Mouse (Mus musculus): Measurements from ENCODE around the gene Baiap2. TPM values are rescaled to one million over a fixed set of nuclear protein-coding genes. Genes with fewer than 3 reads are reported as not detected.

Gene Baiap2
- polyA plus RNA-seq, 1 experiment: 7.9 TPM

DNA sequence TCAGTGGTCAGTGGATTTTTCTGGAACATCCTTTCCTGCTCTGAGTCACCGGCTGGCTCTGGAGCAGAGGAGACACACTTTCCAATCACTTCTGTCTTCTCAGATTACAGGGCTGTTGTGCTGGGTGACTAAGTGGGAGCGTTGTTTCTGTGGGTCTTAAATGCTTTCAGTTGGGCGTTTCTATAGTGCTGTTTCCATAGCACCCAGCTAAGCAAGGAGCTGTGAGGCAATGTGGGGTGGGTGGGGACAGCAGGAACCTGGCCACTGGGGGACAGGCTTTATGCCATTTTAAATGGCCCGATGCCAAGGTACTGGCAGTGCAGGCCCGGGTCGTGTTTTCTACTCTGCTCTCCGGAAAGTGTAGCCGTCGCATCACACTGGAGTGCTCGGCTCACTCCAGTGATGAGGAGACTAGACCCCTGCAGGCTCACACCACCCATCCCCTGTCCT lies 46.6 kb downstream of the Baiap2 start:
- peaks cover 2% of the 10 kb centered on the region for H3K4me1 ChIP-seq (ENCODE audit: control insufficient read depth, insufficient read depth, low read length)
- 64% methylated on average over 10 of the region's 10 CpGs for WGBS
- no peak for TF ChIP-seq CTCF (IDR thresholded peaks at IDR 0.05; ENCODE audit: control insufficient read depth, insufficient read depth, low read length)
- TF ChIP-seq POLR2A (IDR thresholded peaks at IDR 0.05; ENCODE audit: borderline replicate concordance, control insufficient read depth, low read depth, low read length): no peak
- H3K4me3 ChIP-seq (replicated peaks; ENCODE audit: control insufficient read depth, low read depth, low read length): no peak overlapping the region
- no peak overlapping the region for H3K27ac ChIP-seq (ENCODE audit: control insufficient read depth, insufficient read depth, low read depth, low read length, poor library complexity)

DNA sequence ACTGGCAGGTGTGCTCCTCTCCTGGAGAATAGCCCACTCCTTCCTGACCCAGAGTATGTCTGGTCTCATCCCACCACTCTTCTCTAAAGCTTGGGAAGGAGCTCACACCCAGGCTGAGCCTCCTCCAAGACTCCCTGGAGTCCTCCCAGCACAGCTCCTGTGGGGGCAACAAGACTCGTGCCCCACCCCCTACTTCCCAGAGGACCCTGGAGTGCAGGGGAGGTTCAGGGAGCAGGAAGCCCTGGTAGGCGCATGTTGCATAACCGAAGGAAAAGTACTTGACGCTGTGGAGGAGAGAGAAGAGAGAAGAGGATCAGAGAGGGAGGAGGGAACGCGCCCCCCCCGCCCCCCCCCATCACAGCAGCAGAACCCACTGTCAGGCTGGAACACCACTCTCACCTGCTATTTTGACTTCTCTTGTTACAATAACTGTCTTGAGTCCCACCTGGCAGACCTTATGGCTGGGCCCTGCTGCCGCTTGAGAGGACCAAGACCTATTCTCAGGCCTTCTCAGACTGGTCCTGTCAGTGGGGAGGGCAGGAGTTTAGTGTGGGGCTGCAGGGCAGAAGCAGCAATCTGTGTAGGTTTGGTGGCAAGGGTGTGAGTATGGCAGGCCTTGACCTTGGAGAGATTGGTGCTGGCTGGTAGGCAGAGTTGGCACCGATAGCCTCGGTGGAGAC lies 48.2 kb downstream of the Baiap2 start:
- WGBS: 40% methylated on average over 10 of the region's 10 CpGs
- Histone ChIP-seq H3K4me3 (replicated peaks; ENCODE audit: control insufficient read depth, low read depth, low read length) (no peak overlapping the region), H3K4me1 (ENCODE audit: control insufficient read depth, insufficient read depth, low read length) (peaks cover 2% of the 10 kb centered on the region), H3K27ac (ENCODE audit: control insufficient read depth, insufficient read depth, low read depth, low read length, poor library complexity) (no peak overlapping the region)
- TF ChIP-seq CTCF (IDR thresholded peaks at IDR 0.05; ENCODE audit: control insufficient read depth, insufficient read depth, low read length) (no peak), POLR2A (IDR thresholded peaks at IDR 0.05; ENCODE audit: borderline replicate concordance, control insufficient read depth, low read depth, low read length) (no peak)

DNA sequence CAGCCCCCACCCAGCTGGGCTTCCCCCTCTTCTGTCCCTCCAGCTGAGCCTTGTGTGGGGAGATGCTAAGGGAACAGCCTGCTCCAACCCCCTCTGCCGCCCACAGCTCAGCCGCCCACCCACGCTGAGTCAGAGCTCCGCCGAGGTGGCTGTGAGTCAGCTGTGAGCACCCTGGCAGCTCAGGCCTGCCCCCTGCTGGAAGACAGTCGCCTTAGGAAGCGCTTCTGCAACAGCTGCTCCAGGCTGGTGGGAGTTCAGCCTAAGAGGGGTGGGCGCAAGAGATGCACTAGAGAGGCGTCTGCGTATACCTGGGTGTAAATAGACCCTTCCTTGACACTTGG lies 48.7 kb downstream of the Baiap2 start:
- Histone ChIP-seq H3K4me1 (ENCODE audit: control insufficient read depth, insufficient read depth, low read length) (peaks cover 2% of the 10 kb centered on the region), H3K27ac (ENCODE audit: control insufficient read depth, insufficient read depth, low read depth, low read length, poor library complexity) (no peak overlapping the region), H3K4me3 (replicated peaks; ENCODE audit: control insufficient read depth, low read depth, low read length) (no peak overlapping the region)
- WGBS: 10% methylated on average over 10 of the region's 10 CpGs
- peak; percentile 8; the same call in 1 of the 2 replicates for TF ChIP-seq POLR2A (IDR thresholded peaks at IDR 0.05; ENCODE audit: borderline replicate concordance, control insufficient read depth, low read depth, low read length)
- TF ChIP-seq CTCF (IDR thresholded peaks at IDR 0.05; ENCODE audit: control insufficient read depth, insufficient read depth, low read length): peak; percentile 94

DNA sequence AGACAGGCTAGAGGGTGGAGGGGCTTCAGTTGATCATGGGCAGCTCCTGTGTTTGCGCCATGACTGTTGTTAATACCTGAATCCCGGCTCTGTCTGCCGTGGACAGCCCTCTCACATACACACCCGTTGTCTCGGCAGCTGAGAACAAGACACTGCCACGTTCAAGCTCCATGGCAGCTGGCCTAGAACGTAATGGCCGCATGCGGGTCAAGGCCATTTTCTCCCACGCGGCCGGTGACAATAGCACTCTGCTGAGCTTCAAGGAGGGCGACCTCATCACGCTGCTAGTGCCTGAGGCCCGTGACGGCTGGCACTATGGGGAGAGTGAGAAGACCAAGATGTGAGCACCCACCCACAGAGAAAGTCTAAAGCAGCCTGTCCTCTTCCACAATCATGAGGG lies 54.8 kb downstream of the Baiap2 start:
- no peaks in the 10 kb centered on the region for H3K4me1 ChIP-seq (ENCODE audit: control insufficient read depth, insufficient read depth, low read length)
- no peak overlapping the region for H3K4me3 ChIP-seq (replicated peaks; ENCODE audit: control insufficient read depth, low read depth, low read length)
- no peak overlapping the region for H3K27ac ChIP-seq (ENCODE audit: control insufficient read depth, insufficient read depth, low read depth, low read length, poor library complexity)
- WGBS: 88% methylated on average over 16 of the region's 16 CpGs
- no peak for TF ChIP-seq CTCF (IDR thresholded peaks at IDR 0.05; ENCODE audit: control insufficient read depth, insufficient read depth, low read length)

DNA sequence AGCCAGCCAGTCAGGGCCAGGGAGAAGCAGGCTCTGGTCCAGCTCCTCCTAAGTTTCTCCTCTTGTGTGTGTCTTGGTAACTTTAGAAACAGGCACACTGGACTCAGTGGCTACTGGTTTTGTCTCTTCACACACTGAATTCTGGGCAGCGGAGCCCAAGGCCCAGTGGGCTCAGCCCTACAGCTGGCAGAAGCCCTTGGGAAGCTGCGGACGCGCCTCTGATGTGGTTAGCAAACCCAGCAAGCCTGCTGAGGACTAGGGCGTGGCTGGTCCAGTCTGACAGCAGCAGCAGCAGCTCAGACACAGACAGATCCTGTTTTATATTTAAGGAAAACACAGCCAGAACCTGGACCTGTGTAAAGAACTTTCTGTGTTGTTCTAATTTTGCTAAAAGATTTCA lies 59.5 kb downstream of the Baiap2 start:
- H3K4me3 ChIP-seq (replicated peaks; ENCODE audit: control insufficient read depth, low read depth, low read length): no peak overlapping the region
- no peaks in the 10 kb centered on the region; the same call in 1 of the 2 replicates for H3K4me1 ChIP-seq (ENCODE audit: control insufficient read depth, insufficient read depth, low read length)
- no peak overlapping the region for H3K27ac ChIP-seq (ENCODE audit: control insufficient read depth, insufficient read depth, low read depth, low read length, poor library complexity)
- TF ChIP-seq POLR2A (IDR thresholded peaks at IDR 0.05; ENCODE audit: borderline replicate concordance, control insufficient read depth, low read depth, low read length): no peak
- TF ChIP-seq CTCF (IDR thresholded peaks at IDR 0.05; ENCODE audit: control insufficient read depth, insufficient read depth, low read length): no peak
- 65% methylated on average over 5 of the region's 5 CpGs for WGBS

DNA sequence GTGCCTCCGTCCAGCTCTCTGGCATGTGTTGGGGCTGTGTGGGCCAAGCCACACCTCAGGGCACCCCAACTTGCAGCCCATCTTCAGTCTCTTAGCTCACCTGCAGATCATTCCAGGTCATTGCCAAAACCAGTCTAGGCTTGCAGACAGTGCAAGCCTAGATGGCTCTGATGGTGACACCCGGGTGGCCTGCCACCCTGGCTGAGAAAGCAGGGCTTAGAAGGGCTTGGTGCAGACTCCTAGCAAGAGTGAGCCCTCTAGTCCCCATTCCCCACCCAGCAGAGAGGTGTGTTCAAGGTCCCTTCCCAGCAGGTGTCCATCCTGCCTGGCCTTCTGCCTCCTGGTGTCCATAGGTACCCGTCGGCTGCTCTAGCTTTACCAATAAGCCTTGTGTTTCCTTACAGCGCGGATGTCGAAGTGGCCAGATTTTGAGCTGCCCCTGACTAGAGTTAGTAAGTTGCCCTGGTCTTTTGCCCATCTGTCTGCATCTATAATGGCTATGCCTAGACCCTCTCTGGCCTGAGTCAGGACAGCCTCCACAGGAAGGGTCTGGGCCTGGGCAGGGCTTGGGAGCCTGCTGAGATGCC lies 60.2 kb downstream of the Baiap2 start:
- Histone ChIP-seq H3K4me1 (ENCODE audit: control insufficient read depth, insufficient read depth, low read length) (no peaks in the 10 kb centered on the region; the same call in 1 of the 2 replicates), H3K27ac (ENCODE audit: control insufficient read depth, insufficient read depth, low read depth, low read length, poor library complexity) (no peak overlapping the region), H3K4me3 (replicated peaks; ENCODE audit: control insufficient read depth, low read depth, low read length) (no peak overlapping the region)
- WGBS: 83% methylated on average over 7 of the region's 7 CpGs
- no peak for TF ChIP-seq POLR2A (IDR thresholded peaks at IDR 0.05; ENCODE audit: borderline replicate concordance, control insufficient read depth, low read depth, low read length)
- no peak for TF ChIP-seq CTCF (IDR thresholded peaks at IDR 0.05; ENCODE audit: control insufficient read depth, insufficient read depth, low read length)

DNA sequence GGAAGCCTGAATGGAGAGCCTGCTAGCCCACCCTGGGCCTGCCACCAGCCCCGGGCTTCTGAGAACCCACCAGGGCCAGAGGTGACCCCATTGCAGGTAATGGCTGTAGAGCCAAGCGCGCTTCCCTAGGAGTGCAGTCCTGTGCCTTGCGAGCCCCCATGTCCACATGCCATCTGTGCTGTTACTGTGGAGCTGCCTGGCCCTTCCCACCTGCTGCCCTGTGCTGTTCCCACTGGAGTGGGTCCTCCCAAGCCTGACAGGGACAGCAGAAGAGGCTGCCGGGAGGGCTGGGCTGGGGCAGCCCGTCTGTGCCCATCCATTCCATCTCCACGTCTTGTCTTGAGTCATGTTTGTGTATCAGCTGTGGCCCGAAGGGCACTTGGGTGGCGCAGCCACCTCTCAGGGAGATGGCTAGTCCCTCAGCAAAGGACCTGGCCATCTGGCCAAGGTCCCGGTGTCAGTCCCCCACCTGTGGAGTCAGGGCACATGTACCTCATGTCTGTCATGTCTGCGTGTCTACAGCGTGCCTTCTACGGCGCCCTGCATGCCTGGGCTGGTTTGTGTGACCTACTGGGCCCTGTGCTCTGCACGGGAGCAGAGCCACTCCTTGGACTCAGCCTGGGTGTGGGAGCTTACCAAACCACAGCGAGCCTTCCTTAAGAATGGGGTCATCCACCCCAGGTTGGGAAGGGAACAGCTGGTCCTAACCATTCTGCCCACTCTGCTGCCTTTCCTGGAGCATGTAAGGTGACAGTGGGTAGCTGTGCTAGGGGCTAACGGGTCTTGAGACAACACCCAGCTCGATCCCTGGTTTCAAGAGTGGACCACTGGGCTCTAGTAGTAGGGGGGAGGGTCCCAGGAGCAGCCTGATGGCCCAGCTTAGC lies 63.1 kb downstream of the Baiap2 start:
- Histone ChIP-seq H3K27ac (ENCODE audit: control insufficient read depth, insufficient read depth, low read depth, low read length, poor library complexity) (no peak overlapping the region), H3K4me3 (replicated peaks; ENCODE audit: control insufficient read depth, low read depth, low read length) (no peak overlapping the region), H3K4me1 (ENCODE audit: control insufficient read depth, insufficient read depth, low read length) (no peaks in the 10 kb centered on the region; the same call in 1 of the 2 replicates)
- TF ChIP-seq POLR2A (IDR thresholded peaks at IDR 0.05; ENCODE audit: borderline replicate concordance, control insufficient read depth, low read depth, low read length): 0 out of 2 replicates have a peak, but pooled peaks have one; percentile 13
- no peak for TF ChIP-seq CTCF (IDR thresholded peaks at IDR 0.05; ENCODE audit: control insufficient read depth, insufficient read depth, low read length)
- WGBS: 86% methylated on average over 18 of the region's 18 CpGs

DNA sequence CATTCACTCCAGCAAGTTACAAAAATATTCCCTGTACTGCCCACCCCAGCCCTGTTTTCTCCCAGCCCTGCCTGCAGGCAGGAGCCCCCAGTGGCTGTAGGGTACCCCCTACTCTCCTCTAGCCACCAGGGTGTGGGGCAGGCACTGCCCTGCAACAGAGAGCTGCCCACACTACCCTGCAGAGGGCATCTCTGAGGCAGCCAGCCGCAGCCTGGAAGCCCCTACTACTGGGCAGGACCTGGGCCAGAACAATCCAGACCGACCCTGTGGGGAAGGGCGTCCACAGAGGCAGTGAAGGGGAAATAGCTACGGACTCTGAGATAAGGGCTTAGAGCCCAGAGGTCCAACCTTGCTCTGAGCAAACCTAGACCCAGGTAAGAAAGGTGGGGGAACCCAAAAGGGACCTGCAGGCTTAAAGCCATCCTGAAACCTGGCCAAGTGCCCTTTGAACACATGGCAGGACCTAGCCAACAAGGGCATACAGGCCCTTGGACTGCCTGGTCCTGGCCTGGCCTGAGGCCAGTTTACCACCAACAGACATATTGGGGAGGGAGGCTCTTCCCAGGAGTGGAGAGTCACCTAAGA lies 65.0 kb downstream of the Baiap2 start:
- no peak overlapping the region for H3K27ac ChIP-seq (ENCODE audit: control insufficient read depth, insufficient read depth, low read depth, low read length, poor library complexity)
- WGBS: 63% methylated on average over 4 of the region's 4 CpGs
- TF ChIP-seq CTCF (IDR thresholded peaks at IDR 0.05; ENCODE audit: control insufficient read depth, insufficient read depth, low read length) (no peak), POLR2A (IDR thresholded peaks at IDR 0.05; ENCODE audit: borderline replicate concordance, control insufficient read depth, low read depth, low read length) (no peak)
- H3K4me3 ChIP-seq (replicated peaks; ENCODE audit: control insufficient read depth, low read depth, low read length): no peak overlapping the region
- no peaks in the 10 kb centered on the region; the same call in 1 of the 2 replicates for H3K4me1 ChIP-seq (ENCODE audit: control insufficient read depth, insufficient read depth, low read length)

Measured in bone marrow, adult 2 months (tissue).